Mouse (Mus musculus) stomach, embryonic 14.5 days (tissue): ENCODE data around the gene Rab19. TPM values are rescaled to one million over a fixed set of nuclear protein-coding genes. Genes with fewer than 3 reads are reported as not detected.

ENCODE experiments used
- ATAC-seq: fragments of 200-750 bp; cut with Nextera tagmentation; 2 replicates; pipeline ENCODE4 v1.8.0; 2017; ENCODE audit warnings: low read depth, moderate TSS enrichment; ENCODE audit not compliant: insufficient number of reproducible peaks, insufficient read depth, low FRiP score
- H3K27ac ChIP-seq: fragments of 300-500 bp; sonication (generic); 2 replicates; pipeline ENCODE4 v1.5.1; 2014; ENCODE audit warnings: mild to moderate bottlenecking, low read length, moderate library complexity, mixed read lengths
- H3K27me3 ChIP-seq: fragments of 300-500 bp; sonication (generic); 2 replicates; pipeline ENCODE4 v1.6.1; 2014; ENCODE audit warnings: low read length, control low read depth, mixed read lengths; ENCODE audit not compliant: control insufficient read depth, insufficient read depth
- H3K36me3 ChIP-seq: fragments of 300-500 bp; sonication (generic); 2 replicates; pipeline ENCODE4 v1.6.1; 2014; ENCODE audit warnings: mild to moderate bottlenecking, control low read depth, low read length, moderate library complexity, mixed read lengths; ENCODE audit not compliant: control insufficient read depth, insufficient read depth
- H3K4me1 ChIP-seq: fragments of 300-500 bp; sonication (generic); 2 replicates; pipeline ENCODE4 v1.6.1; 2014; ENCODE audit warnings: low read length, control low read depth, mixed read lengths; ENCODE audit not compliant: control insufficient read depth, insufficient read depth
- H3K4me2 ChIP-seq: fragments of 300-500 bp; sonication (generic); replicated peaks from 2 replicates; pipeline ENCODE4 v1.6.1; 2014; ENCODE audit warnings: low read depth, low read length, control low read depth
- H3K4me3 ChIP-seq: fragments of 300-500 bp; sonication (generic); 2 replicates; pipeline ENCODE4 v1.5.1; 2014; ENCODE audit warnings: low read depth, low read length, control low read depth
- H3K9ac ChIP-seq: fragments of 300-500 bp; sonication (generic); replicated peaks from 2 replicates; pipeline ENCODE4 v1.6.1; 2014; ENCODE audit warnings: low read depth, mild to moderate bottlenecking, control low read depth, low read length, moderate library complexity, mixed read lengths
- H3K9me3 ChIP-seq: fragments of 300-500 bp; sonication (generic); 2 replicates; pipeline ENCODE4 v1.6.1; 2016; ENCODE audit warnings: low read depth, low read length, control low read depth; ENCODE audit not compliant: control insufficient read depth
- WGBS: fragments of 180-500 bp; shearing (Covaris S2); extraction: QIAGEN DNeasy Blood & Tissue Kit; methylation state at CpG from one replicate; pipeline ENCODE4 v1.1.7; 2014; 5-methylcytosine and 5-hydroxymethylcytosine counted together
- polyA plus RNA-seq: library from polyadenylated mRNA; unstranded; fragments of >200 nt; fragmentation: Nextera tagmentation; extraction: Ambion mirVana; gene quantifications from 2 replicates; pipeline ENCODE4 v1.2.1, GENCODE M21; 2014

Rab19 gene
- polyA plus RNA-seq = 4.8 and 5.0 TPM in 2 replicates

DNA sequence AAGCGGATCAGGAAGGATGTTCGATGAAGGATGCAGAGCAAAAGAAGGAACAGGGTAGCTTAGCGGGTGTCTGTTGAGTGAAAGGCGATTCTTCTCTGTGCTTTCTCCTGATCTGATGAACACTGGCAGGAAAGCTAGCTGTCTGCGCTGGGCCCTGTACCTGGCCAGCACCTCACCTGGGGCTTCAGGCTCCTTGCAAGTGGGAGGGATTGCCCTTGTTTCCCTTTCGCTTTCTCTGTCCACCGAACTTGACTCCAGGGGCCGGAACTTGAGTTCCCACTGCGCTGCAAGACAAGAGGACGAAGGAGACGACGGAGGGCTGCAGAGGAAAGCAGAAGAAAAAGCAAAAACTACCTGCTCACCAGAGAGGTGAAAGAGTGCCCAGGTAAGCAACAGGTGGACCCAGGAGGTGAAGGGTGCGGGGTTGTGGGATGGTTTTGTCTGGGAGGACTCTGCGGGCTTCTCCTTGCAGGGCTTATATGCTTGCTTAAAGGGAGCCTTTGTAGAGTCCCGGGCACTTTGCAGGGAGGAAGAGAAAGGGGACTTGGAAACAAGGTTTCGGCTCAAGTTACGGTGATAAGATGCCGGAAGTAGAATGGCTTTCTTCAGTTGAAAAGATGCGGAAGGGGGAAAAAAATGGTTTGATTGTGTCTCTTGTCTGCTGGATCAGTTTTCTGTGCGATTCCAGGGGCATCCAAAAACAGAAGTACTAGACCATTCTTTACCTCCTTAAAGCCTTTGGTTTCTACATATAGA, at the start of gene Rab19:
Rab19 (plus strand) TSS at position 51 of the 756 bp plus-strand sequence.
- H3K27me3 ChIP-seq = 0 out of 2 replicates have a peak, but pooled peaks cover 3% of the 10 kb centered on the region
- no peaks in the 10 kb centered on the region for H3K9me3 ChIP-seq
- H3K36me3 ChIP-seq = no peaks in the 10 kb centered on the region
- H3K9ac ChIP-seq = peak within 1 kb of the TSS; percentile 18
- peak within 1 kb of the TSS; percentile 60 for H3K4me2 ChIP-seq
- 6% methylated on average over 20 of the region's 20 CpGs for WGBS
- peak within 1 kb of the TSS; percentile 33 for H3K4me3 ChIP-seq
- peaks cover 6% of the 10 kb centered on the region; the same call in 1 of the 2 replicates for H3K4me1 ChIP-seq
- ATAC-seq = no peak
- H3K27ac ChIP-seq = peak within 1 kb of the TSS; percentile 49; the same call in 1 of the 2 replicates

DNA sequence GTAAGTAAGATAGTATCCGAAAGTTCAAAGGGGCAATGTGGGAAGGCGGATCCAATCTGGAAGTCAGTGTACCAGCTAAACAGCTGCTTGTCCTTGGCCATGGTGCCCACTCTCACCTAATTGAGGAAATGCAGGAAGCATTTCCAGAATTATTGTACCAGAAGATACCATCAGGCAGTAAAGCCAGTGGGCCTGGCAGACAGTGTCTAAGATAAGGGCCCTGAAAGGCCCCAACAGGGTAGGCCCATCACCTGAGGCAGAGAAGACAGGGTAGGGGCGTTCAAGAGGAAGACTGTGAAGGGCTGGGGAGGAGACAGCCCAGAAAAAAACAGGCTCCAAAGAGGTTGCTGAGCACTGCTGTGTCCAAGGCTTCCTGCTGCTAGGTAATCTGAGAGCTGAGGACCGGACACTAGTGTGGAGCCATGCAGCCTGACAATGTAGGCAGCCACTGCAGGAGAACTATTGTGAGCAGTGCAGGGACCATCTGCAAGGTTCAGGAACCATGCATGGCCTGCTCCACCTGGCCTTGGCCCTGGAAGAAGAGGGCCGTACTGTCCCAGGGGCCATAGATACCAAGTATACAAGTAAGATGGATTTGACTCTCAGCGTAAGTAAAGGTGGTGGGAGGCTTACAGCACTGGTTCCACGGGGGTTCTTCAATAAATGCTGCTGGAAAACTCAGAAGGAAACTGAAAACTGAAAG, 48.8 kb upstream of the Rab19 start:
- H3K36me3 ChIP-seq = peaks cover 12% of the 10 kb centered on the region
- WGBS = 90% methylated on average over 7 of the region's 7 CpGs
- no peak overlapping the region for H3K27ac ChIP-seq
- H3K9me3 ChIP-seq = no peaks in the 10 kb centered on the region
- H3K27me3 ChIP-seq = no peaks in the 10 kb centered on the region
- no peaks in the 10 kb centered on the region for H3K4me1 ChIP-seq
- no peak for ATAC-seq
- no peak overlapping the region for H3K4me3 ChIP-seq
- H3K9ac ChIP-seq = no peak overlapping the region
- H3K4me2 ChIP-seq = no peak overlapping the region

DNA sequence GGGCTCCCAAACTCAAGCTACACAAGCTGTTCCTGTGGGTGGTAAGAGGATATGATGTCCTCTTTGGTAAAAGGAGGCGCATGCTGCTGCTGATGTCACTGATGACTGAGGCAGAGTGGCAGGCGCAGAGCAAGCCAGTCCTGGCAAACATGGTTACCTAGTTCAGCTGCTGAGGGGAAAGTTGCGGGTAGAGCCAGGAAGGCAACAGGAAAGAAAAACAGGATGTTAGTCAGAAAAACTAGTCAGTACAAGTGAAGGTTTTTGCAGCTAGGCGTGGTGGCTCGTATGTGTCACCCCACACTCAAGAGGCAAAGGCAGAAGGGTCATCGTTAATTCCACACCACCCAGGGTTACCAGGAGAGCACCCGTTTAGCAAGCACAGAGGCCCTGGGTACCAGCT, 46.8 kb upstream of the Rab19 start:
- no peak overlapping the region for H3K4me3 ChIP-seq
- H3K36me3 ChIP-seq = peaks cover 17% of the 10 kb centered on the region
- WGBS = 84% methylated on average over 7 of the region's 7 CpGs
- H3K4me2 ChIP-seq = no peak overlapping the region
- no peaks in the 10 kb centered on the region for H3K4me1 ChIP-seq
- no peak overlapping the region for H3K27ac ChIP-seq
- no peaks in the 10 kb centered on the region for H3K27me3 ChIP-seq
- no peak for ATAC-seq
- H3K9me3 ChIP-seq = no peaks in the 10 kb centered on the region
- H3K9ac ChIP-seq = no peak overlapping the region

DNA sequence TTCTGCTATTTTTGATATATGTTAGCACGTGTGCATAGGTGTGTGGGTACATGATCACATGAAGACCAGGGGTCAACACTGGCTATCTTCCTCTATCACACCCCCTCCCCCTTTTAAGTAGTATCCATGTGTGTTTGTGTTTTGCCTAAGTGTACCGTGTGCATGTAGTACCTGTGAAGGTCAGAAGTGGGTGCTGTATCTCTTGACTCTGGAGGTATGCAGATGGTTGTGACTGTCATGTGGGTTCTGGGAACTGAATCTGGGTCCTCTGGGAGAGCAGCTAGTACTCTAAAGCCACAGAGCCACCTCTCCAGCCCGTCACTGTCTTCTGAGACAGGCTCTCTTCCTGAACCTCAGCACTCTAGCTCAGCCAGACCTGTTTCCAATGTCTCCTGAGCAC, 46.1 kb upstream of the Rab19 start:
- ATAC-seq = no peak
- 86% methylated on average over 3 of the region's 3 CpGs for WGBS
- H3K27me3 ChIP-seq = no peaks in the 10 kb centered on the region

GRCm38 (mm10) chr6:39338359-39338758, 42.6 kb upstream of the Rab19 start:
- Histone ChIP-seq H3K36me3 (peaks cover 22% of the 10 kb centered on the region), H3K9ac (no peak overlapping the region), H3K9me3 (no peaks in the 10 kb centered on the region), H3K4me1 (no peaks in the 10 kb centered on the region), H3K27ac (no peak overlapping the region), H3K4me2 (no peak overlapping the region), H3K4me3 (no peak overlapping the region), H3K27me3 (no peaks in the 10 kb centered on the region)
- WGBS = 90% methylated on average over 8 of the region's 8 CpGs
- no peak for ATAC-seq

More for the DNA sequence above, 46.1 kb upstream of the Rab19 start:
- Histone ChIP-seq H3K36me3 (peaks cover 17% of the 10 kb centered on the region), H3K4me3 (no peak overlapping the region), H3K9ac (no peak overlapping the region), H3K4me2 (no peak overlapping the region), H3K4me1 (no peaks in the 10 kb centered on the region), H3K9me3 (no peaks in the 10 kb centered on the region), H3K27ac (no peak overlapping the region)

GRCm38 (mm10) chr6:39341798-39342197, 39.2 kb upstream of the Rab19 start:
- H3K9me3 ChIP-seq = no peaks in the 10 kb centered on the region
- H3K27me3 ChIP-seq = no peaks in the 10 kb centered on the region
- peaks cover 16% of the 10 kb centered on the region for H3K36me3 ChIP-seq
- no peak overlapping the region for H3K4me3 ChIP-seq
- no peak overlapping the region for H3K4me2 ChIP-seq
- no peak overlapping the region for H3K9ac ChIP-seq
- no peak for ATAC-seq
- no peak overlapping the region for H3K27ac ChIP-seq
- 67% methylated on average over 2 of the region's 2 CpGs for WGBS
- H3K4me1 ChIP-seq = no peaks in the 10 kb centered on the region

DNA sequence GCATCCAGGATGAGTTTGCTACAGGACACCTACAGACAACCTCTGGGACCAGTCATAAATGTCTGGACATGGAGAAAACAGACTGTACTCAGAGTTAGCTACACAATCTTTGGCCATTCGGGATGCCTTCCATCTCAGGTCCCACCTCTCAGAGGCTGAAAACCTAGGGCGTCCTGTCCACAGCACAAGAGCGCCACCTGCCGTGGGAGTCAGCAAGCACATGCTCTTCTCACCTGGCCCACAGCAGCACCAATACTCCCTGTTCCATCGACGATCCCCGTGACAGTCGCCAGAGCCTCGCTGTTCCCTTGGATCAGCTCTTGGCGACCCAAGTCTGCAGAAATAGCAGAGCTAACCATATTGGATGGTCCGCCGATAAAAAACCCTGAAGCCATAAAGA, 37.0 kb upstream of the Rab19 start:
- no peak overlapping the region for H3K4me2 ChIP-seq
- no peaks in the 10 kb centered on the region for H3K9me3 ChIP-seq
- no peak; the same call in 1 of the 2 replicates for ATAC-seq
- H3K27me3 ChIP-seq = no peaks in the 10 kb centered on the region
- peaks cover 12% of the 10 kb centered on the region for H3K36me3 ChIP-seq
- no peak overlapping the region for H3K9ac ChIP-seq
- no peak overlapping the region for H3K4me3 ChIP-seq
- H3K27ac ChIP-seq = no peak overlapping the region
- WGBS = 23% methylated on average over 12 of the region's 12 CpGs
- H3K4me1 ChIP-seq = no peaks in the 10 kb centered on the region

GRCm38 (mm10) chr6:39345430-39345829, 35.5 kb upstream of the Rab19 start:
- 70% methylated on average over 7 of the region's 7 CpGs for WGBS
- Histone ChIP-seq H3K4me2 (no peak overlapping the region), H3K4me3 (no peak overlapping the region), H3K27me3 (no peaks in the 10 kb centered on the region), H3K36me3 (peaks cover 18% of the 10 kb centered on the region), H3K9ac (no peak overlapping the region), H3K27ac (no peak overlapping the region), H3K9me3 (no peaks in the 10 kb centered on the region), H3K4me1 (no peaks in the 10 kb centered on the region)
- ATAC-seq = no peak
